Mouse (Mus musculus) thymus, postnatal 0 days (tissue): ENCODE measurements around the gene Mapkapk2. TPM values are rescaled to one million over a fixed set of nuclear protein-coding genes. Genes with fewer than 3 reads are reported as not detected.

ENCODE experiments used
- DNase-seq: peaks from one replicate; pipeline ENCODE4 v3.0.0-alpha.2; 2015; ENCODE audit warnings: low spot score
- polyA plus RNA-seq: library from polyadenylated mRNA; unstranded; fragments of >200 nt; fragmentation: Nextera tagmentation; extraction: Ambion mirVana; gene quantifications from 2 replicates; pipeline ENCODE4 v1.2.1, GENCODE M21; 2015

Mapkapk2 gene
- polyA plus RNA-seq, 1 experiment from 2014 or later, result 30.4 TPM

- no peak for DNase-seq
These were observed 14.9 kb upstream of the Mapkapk2 start for GRCm38 (mm10) chr1:131112576-131112975.

GRCm38 (mm10) chr1:131110525-131111106 lies 13.0 kb upstream of the Mapkapk2 start:
- DNase-seq, result no peak

GRCm38 (mm10) chr1:131107575-131108308 lies 10.1 kb upstream of the Mapkapk2 start:
- no peak for DNase-seq

GRCm38 (mm10) chr1:131103776-131104424 lies 6.3 kb upstream of the Mapkapk2 start:
- DNase-seq, result no peak

GRCm38 (mm10) chr1:131100808-131101207 lies 3.2 kb upstream of the Mapkapk2 start:
- DNase-seq, result no peak

- DNase-seq, result peak; percentile 59
These were observed 575 bp downstream of the Mapkapk2 start for GRCm38 (mm10) chr1:131096803-131097699.

- DNase-seq, result peak; percentile 36
These were observed 1.4 kb downstream of the Mapkapk2 start for GRCm38 (mm10) chr1:131096132-131096695.

GRCm38 (mm10) chr1:131095574-131095973 lies 2.1 kb downstream of the Mapkapk2 start:
- no peak for DNase-seq

GRCm38 (mm10) chr1:131093889-131094288 lies 3.7 kb downstream of the Mapkapk2 start:
- no peak for DNase-seq

GRCm38 (mm10) chr1:131092846-131093245 lies 4.8 kb downstream of the Mapkapk2 start:
- DNase-seq, result no peak

GRCm38 (mm10) chr1:131092173-131092572 lies 5.5 kb downstream of the Mapkapk2 start:
- DNase-seq, result no peak

GRCm38 (mm10) chr1:131091481-131091880 lies 6.1 kb downstream of the Mapkapk2 start:
- no peak for DNase-seq

GRCm38 (mm10) chr1:131090877-131091276 lies 6.7 kb downstream of the Mapkapk2 start:
- no peak for DNase-seq

GRCm38 (mm10) chr1:131090261-131090660 lies 7.4 kb downstream of the Mapkapk2 start:
- no peak for DNase-seq

GRCm38 (mm10) chr1:131089525-131090127 lies 8.0 kb downstream of the Mapkapk2 start:
- DNase-seq, result peak; percentile 35

GRCm38 (mm10) chr1:131088547-131088946 lies 9.1 kb downstream of the Mapkapk2 start:
- no peak for DNase-seq

GRCm38 (mm10) chr1:131086907-131087306 lies 10.7 kb downstream of the Mapkapk2 start:
- no peak for DNase-seq

- no peak for DNase-seq
These were observed 11.5 kb downstream of the Mapkapk2 start for GRCm38 (mm10) chr1:131085957-131086739.

GRCm38 (mm10) chr1:131085272-131085671 lies 12.4 kb downstream of the Mapkapk2 start:
- no peak for DNase-seq

- DNase-seq, result no peak
These were observed 13.3 kb downstream of the Mapkapk2 start for GRCm38 (mm10) chr1:131084289-131084688.
